Mouse (Mus musculus): Measurements from ENCODE around the gene Inca1.

DNA sequence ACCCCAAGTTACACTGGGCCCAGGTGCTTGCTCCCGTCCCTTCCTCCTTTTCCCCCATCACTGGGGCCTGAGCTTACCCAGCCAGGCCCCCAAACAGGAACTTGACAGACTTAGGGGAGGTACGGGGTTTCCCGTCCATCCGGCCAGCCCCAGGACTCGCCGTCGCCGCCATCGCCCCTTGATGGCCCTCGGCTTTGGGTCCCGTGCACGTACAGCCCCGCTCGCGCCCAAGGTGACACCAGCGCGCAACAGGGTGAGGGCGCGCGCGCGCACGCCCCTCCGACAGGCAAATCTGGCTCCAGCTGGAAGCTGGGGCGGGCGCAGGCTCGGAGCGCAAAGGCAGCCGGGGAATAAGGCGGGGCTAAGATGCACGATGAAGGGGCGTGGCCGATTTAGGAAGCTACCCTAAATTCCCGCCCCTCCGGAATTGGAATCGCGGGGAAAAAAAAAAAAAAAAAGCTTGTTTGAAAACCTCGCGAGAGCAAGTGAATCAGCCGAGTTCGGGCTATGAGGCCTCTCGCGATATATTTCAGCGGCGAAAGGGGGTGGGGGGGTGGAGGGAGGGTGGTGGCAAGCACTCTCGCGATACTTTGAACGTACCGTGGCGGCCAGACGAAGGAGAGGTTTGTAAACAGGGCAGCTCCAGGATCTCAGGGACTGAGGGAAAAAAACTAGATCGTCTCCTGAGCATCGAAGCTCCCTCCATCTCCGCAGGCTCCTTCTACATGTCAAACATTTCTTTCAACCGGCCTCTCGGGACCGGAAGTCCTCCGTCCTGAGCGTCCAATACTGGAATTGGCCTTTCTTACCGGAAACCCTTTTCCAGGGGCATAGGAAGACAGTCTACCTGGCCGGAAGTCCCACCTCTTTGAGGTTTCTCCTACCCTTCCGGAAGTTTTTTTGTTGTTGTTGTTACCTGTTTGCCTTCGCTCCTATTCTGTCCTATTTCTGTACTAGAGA lies 53.0 kb downstream of the Inca1 start, which contains the start of the genes Rnf167 and Slc25a11:
- TF ChIP-seq CTCF (IDR thresholded peaks at IDR 0.05; ENCODE audit: control insufficient read depth, insufficient read depth, insufficient read length) (peak; percentile 21), USF1 (IDR thresholded peaks at IDR 0.05; ENCODE audit: low read depth) (no peak), CEBPB (IDR thresholded peaks at IDR 0.05; ENCODE audit: low read depth) (no peak)

All from C2C12 (cell line).